Mouse (Mus musculus) brain, embryonic 14.5 days (tissue): ENCODE data around the gene Cnot2. TPM values are rescaled to one million over a fixed set of nuclear protein-coding genes. Genes with fewer than 3 reads are reported as not detected.
"Not testable (repeated sequence)": the region's sequence is repeated elsewhere in the genome, so short reads cannot be mapped to it uniquely, and the experiment has no call there.

Experiments
- DNase-seq: peaks from one replicate; pipeline ENCODE4 v3.0.0-alpha.2; 2011; ENCODE audit warnings: low read depth
- CTCF ChIP-seq: fragments of 200-500 bp; IDR thresholded peaks from 2 replicates; pipeline ENCODE4 v1.5.1; 2012; ENCODE audit warnings: inconsistent platforms, mild to moderate bottlenecking, moderate library complexity, borderline replicate concordance; ENCODE audit not compliant: insufficient read depth, insufficient read length; ENCODE audit errors: extremely low read depth
- POLR2A ChIP-seq: fragments of 200-500 bp; IDR thresholded peaks from 2 replicates; pipeline ENCODE4 v1.6.1; 2012; ENCODE audit warnings: mild to moderate bottlenecking, inconsistent platforms, borderline replicate concordance; ENCODE audit not compliant: poor library complexity, insufficient read depth, insufficient read length, severe bottlenecking; ENCODE audit errors: extremely low read depth
- polyA plus RNA-seq: library from polyadenylated mRNA; depleted of rRNA; stranded (reverse); fragments of >200 nt; gene quantifications from 2 replicates; pipeline ENCODE4 v1.2.3, GENCODE M21; 2012

The Cnot2 gene
- polyA plus RNA-seq, 1 experiment = 91.4 TPM

DNA sequence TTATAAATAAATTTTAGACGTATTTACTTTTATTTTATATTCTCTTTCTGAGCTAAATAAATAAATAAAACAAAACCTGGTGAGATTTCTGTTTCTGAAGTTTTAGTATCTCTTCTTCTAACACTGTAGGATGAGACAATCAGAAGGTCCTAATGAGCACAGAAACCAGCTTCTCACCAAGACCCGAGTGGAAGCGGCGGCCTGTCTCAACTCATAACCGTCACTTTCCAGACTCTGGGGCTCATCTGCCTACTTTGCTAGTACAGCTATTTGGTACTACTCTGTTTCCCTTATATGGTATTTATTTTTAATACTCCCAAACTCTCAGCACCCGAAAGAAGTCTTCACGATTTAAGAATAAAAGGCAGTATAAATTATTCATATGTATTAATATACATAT lies 10.8 kb downstream of the Cnot2 start:
- no peak for DNase-seq
- TF ChIP-seq POLR2A (no peak), CTCF (no peak)

DNA sequence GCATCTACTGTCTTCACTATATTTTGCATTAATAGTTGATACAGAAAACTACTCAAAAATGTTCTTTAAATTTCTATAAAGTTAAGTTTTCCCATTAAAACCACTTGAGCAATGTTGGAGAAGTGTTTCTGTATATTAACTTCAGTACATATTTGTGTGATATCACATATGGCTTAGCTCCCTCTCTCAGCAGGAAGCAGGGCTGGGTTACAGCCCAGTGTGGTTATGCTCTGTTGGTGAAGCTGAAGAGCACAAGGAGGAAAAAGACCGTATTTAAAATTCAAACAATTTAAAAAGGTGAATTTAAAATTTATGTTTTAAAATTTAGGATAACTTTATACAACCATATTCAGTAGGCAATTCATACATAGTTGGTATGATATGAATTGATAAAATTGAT lies 12.8 kb downstream of the Cnot2 start:
- TF ChIP-seq POLR2A = no peak
- no peak for TF ChIP-seq CTCF
- no peak for DNase-seq

DNA sequence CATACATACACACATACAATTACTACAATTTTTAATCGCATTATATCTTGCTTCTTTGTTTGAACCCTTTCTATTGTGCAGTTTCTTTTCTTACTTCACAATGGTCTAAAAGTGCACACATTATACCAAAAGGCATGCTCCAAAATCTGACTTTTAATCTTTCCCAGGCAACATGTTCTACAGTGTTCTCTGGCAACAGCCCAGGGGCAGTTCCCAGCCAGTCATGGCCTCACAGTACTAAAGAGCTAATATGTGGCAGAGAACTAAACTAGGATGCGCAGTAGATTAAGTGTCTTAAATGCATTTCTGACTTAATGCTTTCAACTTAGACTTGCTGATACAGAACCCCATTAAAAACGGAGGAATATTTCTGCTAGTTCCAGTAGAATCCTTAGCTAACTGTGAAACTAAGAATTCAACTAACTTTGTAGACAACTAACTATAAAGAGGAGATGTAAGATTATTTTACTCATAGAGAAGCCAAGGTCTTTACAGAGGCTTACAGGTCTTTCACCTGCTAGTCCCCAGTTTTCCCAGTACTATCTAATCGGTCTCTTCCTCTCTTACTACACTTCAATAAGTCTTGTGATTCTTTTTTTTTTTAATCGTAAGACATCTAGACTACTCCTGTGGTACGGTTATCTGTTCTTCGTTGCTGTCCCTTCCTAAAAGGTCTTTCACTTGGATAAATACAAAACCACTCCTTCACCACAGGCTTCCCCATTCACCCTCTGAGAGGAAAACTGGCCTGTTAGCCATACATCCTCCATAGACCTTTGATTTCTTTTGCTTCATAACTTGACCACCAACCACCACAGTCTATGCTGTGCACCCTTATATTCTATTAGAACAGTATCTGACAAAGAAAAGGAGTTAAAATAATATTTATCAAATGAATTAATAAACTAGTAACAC lies 13.6 kb downstream of the Cnot2 start:
- no peak for TF ChIP-seq CTCF
- no peak for TF ChIP-seq POLR2A

DNA sequence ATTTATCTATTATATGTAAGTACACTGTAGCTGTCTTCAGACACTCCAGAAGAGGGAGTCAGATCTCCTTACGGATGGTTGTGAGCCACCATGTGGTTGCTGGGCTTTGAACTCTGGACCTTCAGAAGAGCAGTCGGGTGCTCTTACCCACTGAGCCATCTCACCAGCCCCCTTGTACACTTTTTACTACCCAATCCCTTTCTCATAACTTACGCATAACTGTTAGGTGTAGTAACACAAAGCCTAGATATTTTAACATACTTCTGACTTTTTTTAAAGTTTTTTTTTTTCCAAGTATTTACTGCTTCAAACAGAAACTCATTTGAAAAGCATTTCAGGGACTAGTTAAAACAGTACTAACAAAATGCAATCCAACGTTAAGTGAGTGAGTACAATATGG lies 14.8 kb downstream of the Cnot2 start:
- DNase-seq = not testable (repeated sequence)

More for the DNA sequence above, 13.6 kb downstream of the Cnot2 start:
- no peak for DNase-seq

DNA sequence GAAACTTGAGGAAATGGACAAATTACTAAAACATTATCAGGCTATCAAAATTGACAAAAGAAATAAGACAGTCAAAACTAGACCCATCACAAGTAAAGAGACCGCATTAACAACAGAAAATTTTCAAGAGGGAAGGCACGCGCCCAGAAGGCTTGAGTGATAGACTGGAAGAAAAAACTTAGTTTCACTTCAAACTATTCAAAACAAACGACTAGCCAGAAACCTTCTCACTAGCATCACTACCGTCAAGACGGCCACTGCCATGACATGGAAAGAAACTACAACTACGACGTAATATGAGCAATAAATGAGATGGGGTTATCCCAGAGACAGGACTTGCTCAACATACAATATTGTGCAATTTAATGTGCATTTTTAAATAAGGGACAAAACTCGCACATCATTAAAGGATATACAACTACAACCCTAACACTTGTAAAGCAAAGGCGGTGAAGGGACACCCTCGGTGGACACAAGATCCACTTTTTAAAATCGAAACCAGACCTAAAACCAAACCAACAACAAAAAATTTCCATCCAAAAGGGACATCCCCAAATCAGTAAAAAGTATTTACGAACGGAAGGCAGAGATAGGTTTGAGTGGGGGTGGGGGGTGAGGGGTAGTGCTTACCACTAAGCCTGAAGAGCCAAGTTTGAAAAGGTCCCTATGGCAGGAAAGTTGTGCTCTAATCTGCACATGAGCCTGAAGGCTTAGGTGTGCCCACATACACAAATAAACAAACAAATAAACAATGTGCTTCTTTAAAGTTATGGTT lies 16.3 kb downstream of the Cnot2 start:
- TF ChIP-seq CTCF = no peak
- no peak for TF ChIP-seq POLR2A
- no peak for DNase-seq

DNA sequence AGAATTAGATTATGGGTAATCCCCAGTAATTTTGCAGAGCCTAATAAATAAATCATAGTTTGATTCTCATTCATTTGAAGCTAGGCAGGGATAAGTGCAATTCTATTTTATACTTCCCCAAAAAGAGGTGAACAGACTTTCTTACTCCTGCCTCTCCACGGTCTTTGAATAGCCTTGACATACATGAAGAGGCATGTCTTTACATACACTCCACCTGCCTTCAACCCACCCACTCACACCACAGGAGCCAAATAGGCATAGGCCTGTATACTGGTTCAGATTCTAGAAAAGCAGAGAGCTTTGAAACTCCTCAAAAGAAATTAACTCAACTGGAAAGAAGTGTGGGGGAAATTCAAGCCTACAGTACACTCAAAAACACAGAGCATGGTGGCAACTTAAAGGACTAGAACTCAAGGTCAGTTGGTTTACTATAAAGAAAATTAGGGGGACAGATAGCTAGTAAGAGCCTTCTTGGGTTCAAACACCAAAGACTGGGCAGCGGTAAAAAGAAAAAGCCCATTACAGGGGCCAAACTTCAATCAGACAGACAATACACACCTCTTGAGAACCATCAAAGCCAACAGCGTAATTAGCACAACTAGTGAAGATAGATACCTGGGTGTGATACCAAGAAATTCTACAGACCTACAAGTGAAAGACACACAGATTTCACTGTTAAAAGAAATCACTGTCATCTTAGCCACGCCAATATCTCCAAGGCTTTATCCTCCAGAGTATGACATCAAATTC lies 18.4 kb downstream of the Cnot2 start:
- DNase-seq = no peak
- TF ChIP-seq CTCF = no peak

DNA sequence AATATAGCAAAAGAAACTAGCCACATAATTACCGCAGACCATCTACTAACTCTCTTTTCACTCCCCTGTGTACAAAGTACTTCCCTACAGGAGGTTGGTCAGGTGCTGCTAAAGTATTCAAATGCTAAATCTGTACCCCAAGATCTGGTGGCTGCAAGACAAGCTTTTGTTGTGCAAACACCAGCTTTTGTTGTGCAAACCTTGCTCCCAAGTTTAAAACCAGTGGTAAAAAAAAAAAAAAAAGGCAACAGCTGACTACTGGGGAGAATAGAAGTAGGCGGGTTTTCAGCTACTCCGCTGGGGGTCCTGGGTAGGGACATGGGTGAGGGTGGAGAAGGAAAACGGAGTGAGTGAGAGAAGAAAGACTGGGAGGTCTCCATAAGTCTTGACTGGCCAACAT lies 19.1 kb downstream of the Cnot2 start:
- DNase-seq = peak; percentile 35
- TF ChIP-seq CTCF (no peak), POLR2A (no peak)

DNA sequence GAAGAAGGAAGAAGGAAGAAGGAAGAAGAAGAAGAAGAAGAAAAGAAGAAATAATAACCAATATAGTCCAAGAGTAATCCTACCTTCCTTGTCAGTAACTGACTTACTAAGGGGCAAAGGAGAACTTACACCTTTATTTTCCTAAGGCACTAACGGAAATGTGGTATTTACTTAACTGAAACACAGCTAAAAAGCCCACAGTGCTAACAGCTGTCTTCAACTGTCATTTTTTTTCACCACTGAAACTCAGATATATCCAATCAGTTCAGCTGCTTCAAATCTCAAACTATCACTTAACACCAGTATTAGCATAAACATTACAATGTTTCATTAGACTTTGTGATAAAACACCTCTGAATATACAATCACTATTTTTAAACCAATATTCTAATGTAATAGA lies 22.1 kb downstream of the Cnot2 start:
- no peak for DNase-seq
- TF ChIP-seq POLR2A = no peak
- TF ChIP-seq CTCF = no peak

DNA sequence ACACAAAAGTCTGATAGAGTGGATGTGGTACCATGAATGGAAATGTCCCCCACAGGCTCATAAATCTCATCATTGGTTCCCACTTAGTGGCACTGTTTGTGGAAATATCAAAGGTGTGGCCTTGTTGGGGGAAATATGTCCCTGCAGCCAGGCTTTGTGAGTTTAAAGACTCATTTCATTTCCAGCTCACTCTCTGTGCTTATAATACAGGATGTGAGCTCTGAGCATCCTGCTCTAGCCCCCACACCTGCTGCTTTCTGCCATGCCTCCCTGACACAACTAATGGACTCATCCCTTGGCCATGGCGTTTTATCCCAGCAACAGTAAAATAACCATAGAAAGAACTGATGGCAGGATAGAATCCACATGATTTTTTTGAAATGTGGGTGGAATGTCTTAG lies 24.1 kb downstream of the Cnot2 start:
- TF ChIP-seq CTCF = no peak
- TF ChIP-seq POLR2A = no peak
- DNase-seq = no peak

DNA sequence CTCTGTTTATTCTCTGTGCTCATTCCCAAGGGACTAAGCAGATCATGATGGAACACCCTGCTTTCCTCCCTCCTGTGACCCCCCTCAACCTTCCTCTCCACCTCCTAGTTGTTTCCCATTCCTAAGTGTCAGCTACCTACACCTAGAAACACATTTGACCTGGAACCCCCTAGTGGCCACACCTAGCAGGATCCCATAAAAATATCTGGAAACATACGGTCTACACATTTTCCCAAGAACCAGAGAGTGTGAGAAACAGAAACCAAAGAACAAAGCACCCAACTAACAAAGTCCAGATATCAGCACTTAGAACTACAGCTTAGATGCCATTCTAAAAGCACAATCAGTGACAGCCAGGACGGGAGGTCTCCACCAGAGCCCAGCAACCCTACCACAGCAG lies 26.9 kb downstream of the Cnot2 start:
- no peak for DNase-seq
- TF ChIP-seq CTCF (peak; percentile 19; the same call in 1 of the 2 replicates), POLR2A (no peak)

DNA sequence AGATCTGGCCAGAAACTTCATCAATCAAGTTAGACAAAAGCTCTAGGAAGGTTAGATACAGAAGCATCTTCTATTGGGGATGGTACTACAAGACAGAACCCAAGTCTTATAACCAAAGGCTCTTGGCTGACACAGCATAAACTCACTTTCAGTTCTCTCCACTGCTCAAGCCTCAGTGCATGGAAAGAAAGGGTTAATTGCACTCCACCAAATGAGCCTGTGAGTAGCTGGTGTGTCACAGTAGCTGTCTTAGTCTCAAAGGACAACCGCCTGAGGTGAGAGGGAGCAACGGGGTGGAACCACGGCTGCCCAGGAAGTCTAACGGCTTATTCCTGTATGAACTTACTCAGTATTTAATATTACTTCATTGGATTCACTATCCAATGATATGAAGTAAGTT lies 33.4 kb downstream of the Cnot2 start:
- DNase-seq = no peak
- TF ChIP-seq POLR2A = no peak
- no peak for TF ChIP-seq CTCF
